In genomic region chr5:102306718-102307117, GRCm38 (mm10) we compare ENCODE assay signal across 28 mouse cellular contexts.
DNase-seq lines count a peak whose midpoint lies in the region; ATAC-seq and TF ChIP-seq lines count a peak whose summit lies in the region.
"Had no signal": no experiment of that assay in that cellular context is flagged by ENCODE, and none has a peak within 500 bp of the region (broad histone marks: within the 10 kb centered on the region; RNA-seq: fewer than 3 reads in every experiment).

No protein-coding gene starts in this region.

- no peaks in the 10 kb centered on the region for H3K4me1 ChIP-seq in forebrain, embryonic 11.5 days (replicated peaks; ENCODE audit: control insufficient read depth, insufficient read depth, low read length)
- H3K4me1 ChIP-seq in forebrain, embryonic 10.5 days: peaks cover 5% of the 10 kb centered on the region; the same call in 1 of the 2 replicates
- H3K4me1 ChIP-seq in forebrain, embryonic 14.5 days (ENCODE audit: control insufficient read depth, insufficient read depth, low read length): peaks cover 6% of the 10 kb centered on the region; the same call in 1 of the 2 replicates
- no peaks in the 10 kb centered on the region for H3K4me1 ChIP-seq in forebrain, postnatal 0 days (ENCODE audit: insufficient read depth)
- H3K4me1 ChIP-seq: heart, embryonic 10.5 days; heart, embryonic 13.5 days had no signal

- WGBS in forebrain, embryonic 11.5 days: 72% methylated on average over 3 of the region's 3 CpGs
- WGBS in forebrain, embryonic 10.5 days: 75% methylated on average over 3 of the region's 3 CpGs
- WGBS in forebrain, embryonic 14.5 days: 19% methylated on average over 3 of the region's 3 CpGs
- WGBS in forebrain, postnatal 0 days: 27% methylated on average over 3 of the region's 3 CpGs

- H3K9me3 ChIP-seq in forebrain, embryonic 11.5 days (ENCODE audit: control insufficient read depth, low read length): no peaks in the 10 kb centered on the region
- no peaks in the 10 kb centered on the region for H3K9me3 ChIP-seq in forebrain, embryonic 10.5 days
- no peaks in the 10 kb centered on the region for H3K9me3 ChIP-seq in forebrain, embryonic 14.5 days (replicated peaks; ENCODE audit: control insufficient read depth, low read length)
- no peaks in the 10 kb centered on the region for H3K9me3 ChIP-seq in forebrain, postnatal 0 days (ENCODE audit: low read length)
- H3K9me3 ChIP-seq: embryonic facial prominence, embryonic 12.5 days; embryonic facial prominence, embryonic 15.5 days; heart, embryonic 10.5 days; heart, embryonic 13.5 days had no signal

- H3K27me3 ChIP-seq in forebrain, embryonic 11.5 days (ENCODE audit: control insufficient read depth, insufficient read depth, low read length): no peaks in the 10 kb centered on the region
- H3K27me3 ChIP-seq in forebrain, embryonic 10.5 days (ENCODE audit: poor library complexity, severe bottlenecking): no peaks in the 10 kb centered on the region
- H3K27me3 ChIP-seq in forebrain, embryonic 14.5 days (replicated peaks; ENCODE audit: control insufficient read depth, insufficient read depth, low read length): no peaks in the 10 kb centered on the region
- no peaks in the 10 kb centered on the region for H3K27me3 ChIP-seq in forebrain, postnatal 0 days (ENCODE audit: insufficient read depth, low read length)
- H3K27me3 ChIP-seq: embryonic facial prominence, embryonic 12.5 days; embryonic facial prominence, embryonic 15.5 days; heart, embryonic 13.5 days had no signal

- ATAC-seq in forebrain, embryonic 11.5 days (replicated peaks; ENCODE audit: low FRiP score): peak; percentile 55; the same call in 1 of the 2 replicates
- peak; percentile 82 for ATAC-seq in forebrain, embryonic 14.5 days
- peak; percentile 50 for ATAC-seq in forebrain, postnatal 0 days
- ATAC-seq: hindbrain, postnatal 0 days; inflammation-experienced regulatory T-cells, adult 6 months; intestine, embryonic 16.5 days had no signal

- no peak for TF ChIP-seq POLR2A in brain, embryonic 14.5 days (IDR thresholded peaks at IDR 0.05; ENCODE audit: borderline replicate concordance, extremely low read depth, insufficient read depth, insufficient read length, poor library complexity, severe bottlenecking)

- no peak for TF ChIP-seq CTCF in brain, embryonic 14.5 days (IDR thresholded peaks at IDR 0.05; ENCODE audit: borderline replicate concordance, extremely low read depth, insufficient read depth, insufficient read length)
- TF ChIP-seq CTCF in forebrain, postnatal 0 days (IDR thresholded peaks at IDR 0.05; ENCODE audit: low read depth): no peak

- H3K9ac ChIP-seq in forebrain, embryonic 11.5 days (ENCODE audit: low read length): no peak overlapping the region
- H3K9ac ChIP-seq in forebrain, embryonic 14.5 days (ENCODE audit: low read length): no peak overlapping the region
- H3K9ac ChIP-seq in forebrain, postnatal 0 days: no peak overlapping the region
- H3K9ac ChIP-seq: embryonic facial prominence, embryonic 12.5 days; embryonic facial prominence, embryonic 15.5 days; heart, embryonic 13.5 days; hindbrain, embryonic 14.5 days had no signal

- DNase-seq in forebrain, embryonic 11.5 days (ENCODE audit: low spot score): no peak
- no peak for DNase-seq in forebrain, embryonic 10.5 days (ENCODE audit: extremely low spot score, low spot score)
- DNase-seq in brain, embryonic 14.5 days (ENCODE audit: low read depth): peak; percentile 72
- peak; percentile 58 for DNase-seq in forebrain, embryonic 14.5 days (ENCODE audit: low spot score)
- no peak for DNase-seq in forebrain, postnatal 0 days
- no peak for DNase-seq in embryo, embryonic 10.5 days (ENCODE audit: low spot score)
- no peak for DNase-seq in lung, postnatal 4 days
- DNase-seq in adrenal gland, adult 18-20 months (ENCODE audit: low spot score in 2 of 2): no peak
- DNase-seq: adrenal gland, adult 8-10 months; adrenal gland, postnatal 25 days; cerebellum, adult 18-20 months; cerebellum, adult 9-10 months; cerebellum, postnatal 14 days; gastrocnemius, adult 2 months; gastrocnemius, postnatal 14 days; heart, adult 2 months; heart, postnatal 14 days; heart, postnatal 4 days; kidney, adult 18-20 months; kidney, adult 9 months had no signal

- no peaks in the 10 kb centered on the region for H3K36me3 ChIP-seq in forebrain, embryonic 11.5 days (ENCODE audit: control insufficient read depth, insufficient read depth, low read length)
- no peaks in the 10 kb centered on the region for H3K36me3 ChIP-seq in forebrain, embryonic 10.5 days (replicated peaks)
- no peaks in the 10 kb centered on the region for H3K36me3 ChIP-seq in forebrain, embryonic 14.5 days (ENCODE audit: control insufficient read depth, insufficient read depth, low read length)
- no peaks in the 10 kb centered on the region for H3K36me3 ChIP-seq in forebrain, postnatal 0 days (ENCODE audit: insufficient read depth)
- H3K36me3 ChIP-seq: embryonic facial prominence, embryonic 12.5 days; embryonic facial prominence, embryonic 15.5 days; heart, embryonic 10.5 days; heart, embryonic 13.5 days had no signal

- H3K4me2 ChIP-seq in forebrain, embryonic 11.5 days (ENCODE audit: low read depth, low read length, severe bottlenecking): no peak overlapping the region
- H3K4me2 ChIP-seq in forebrain, embryonic 14.5 days (ENCODE audit: low read length): no peak overlapping the region
- no peak overlapping the region for H3K4me2 ChIP-seq in forebrain, postnatal 0 days (ENCODE audit: low read depth)
- H3K4me2 ChIP-seq: embryonic facial prominence, embryonic 12.5 days; embryonic facial prominence, embryonic 15.5 days; heart, embryonic 13.5 days; hindbrain, embryonic 14.5 days had no signal

- H3K27ac ChIP-seq in forebrain, embryonic 11.5 days (ENCODE audit: low read depth, low read length): no peak overlapping the region
- H3K27ac ChIP-seq in forebrain, embryonic 10.5 days: no peak overlapping the region
- H3K27ac ChIP-seq in forebrain, embryonic 14.5 days (ENCODE audit: low read depth, low read length): no peak overlapping the region
- 0 out of 2 replicates have a peak overlapping the region, but pooled peaks have one; percentile 15 for H3K27ac ChIP-seq in forebrain, postnatal 0 days (ENCODE audit: low read depth, low read length)
- H3K27ac ChIP-seq: embryonic facial prominence, embryonic 12.5 days; embryonic facial prominence, embryonic 15.5 days; gastrocnemius, adult 2 months; heart, adult 2 months; heart, embryonic 10.5 days; heart, embryonic 13.5 days; hindbrain, embryonic 14.5 days; hindbrain, postnatal 0 days had no signal

- H3K4me3 ChIP-seq in forebrain, embryonic 11.5 days (ENCODE audit: low read depth, low read length): no peak overlapping the region
- H3K4me3 ChIP-seq in forebrain, embryonic 10.5 days: no peak overlapping the region
- H3K4me3 ChIP-seq in forebrain, embryonic 14.5 days (ENCODE audit: low read depth, low read length): no peak overlapping the region
- no peak overlapping the region for H3K4me3 ChIP-seq in forebrain, postnatal 0 days (ENCODE audit: low read depth, low read length)
- H3K4me3 ChIP-seq: embryonic facial prominence, embryonic 12.5 days; embryonic facial prominence, embryonic 15.5 days; gastrocnemius, adult 2 months; heart, adult 2 months; heart, embryonic 10.5 days; heart, embryonic 13.5 days had no signal

Comparison
In these comparisons a context has a peak if more than half of its experiments do, and no peak if none do; other contexts are left out.
1. DNase-seq: peak in brain, embryonic 14.5 days (single experiment) and forebrain, embryonic 14.5 days (single experiment); none in forebrain, embryonic 11.5 days (single experiment), forebrain, embryonic 10.5 days (single experiment), forebrain, postnatal 0 days (single experiment), embryo, embryonic 10.5 days (single experiment), lung, postnatal 4 days (0 of 2) and adrenal gland, adult 18-20 months (0 of 2).
2. Peak in every context shown above with its lines, with median percentiles within 50 percentile points of each other: ATAC-seq.